Mouse (Mus musculus): Measurements from ENCODE around the gene Rasgef1b. TPM values are rescaled to one million over a fixed set of nuclear protein-coding genes. Genes with fewer than 3 reads are reported as not detected.

The Rasgef1b gene
- polyA plus RNA-seq, 1 experiment = 4.5 TPM

GRCm38 (mm10) chr5:99378437-99379226 lies 350.2 kb downstream of the Rasgef1b start:
- no peak for DNase-seq
- WGBS = 95% methylated on average over 11 of the region's 11 CpGs
- Histone ChIP-seq H3K27ac (ENCODE audit: control insufficient read depth, insufficient read depth, low read length) (no peak overlapping the region), H3K4me3 (ENCODE audit: control insufficient read depth, insufficient read depth, low read length) (no peak overlapping the region), H3K27me3 (ENCODE audit: control insufficient read depth, insufficient read depth, low read length) (no peaks in the 10 kb centered on the region), H3K36me3 (ENCODE audit: control insufficient read depth, insufficient read depth, low read length) (no peaks in the 10 kb centered on the region), H3K4me1 (replicated peaks; ENCODE audit: control insufficient read depth, insufficient read depth, low read length) (no peaks in the 10 kb centered on the region; the same call in 1 of the 2 replicates)
- TF ChIP-seq POLR2A (IDR thresholded peaks at IDR 0.05; ENCODE audit: control insufficient read depth, extremely low read depth, insufficient read depth, low read length, poor library complexity) = no peak
- no peak for TF ChIP-seq CTCF (IDR thresholded peaks at IDR 0.05; ENCODE audit: borderline replicate concordance, control insufficient read depth, extremely low read depth, insufficient read depth, low read length, poor library complexity)

- H3K27ac ChIP-seq (ENCODE audit: control insufficient read depth, insufficient read depth, low read length) = no peak overlapping the region
- 36% methylated on average over 7 of the region's 7 CpGs for WGBS
- TF ChIP-seq POLR2A (IDR thresholded peaks at IDR 0.05; ENCODE audit: control insufficient read depth, extremely low read depth, insufficient read depth, low read length, poor library complexity) = no peak
- no peak for TF ChIP-seq CTCF (IDR thresholded peaks at IDR 0.05; ENCODE audit: borderline replicate concordance, control insufficient read depth, extremely low read depth, insufficient read depth, low read length, poor library complexity)
These were observed 353.1 kb downstream of the Rasgef1b start for GRCm38 (mm10) chr5:99375725-99376124.

GRCm38 (mm10) chr5:99374460-99374859 lies 354.4 kb downstream of the Rasgef1b start:
- no peak for TF ChIP-seq CTCF (IDR thresholded peaks at IDR 0.05; ENCODE audit: borderline replicate concordance, control insufficient read depth, extremely low read depth, insufficient read depth, low read length, poor library complexity)
- TF ChIP-seq POLR2A (IDR thresholded peaks at IDR 0.05; ENCODE audit: control insufficient read depth, extremely low read depth, insufficient read depth, low read length, poor library complexity) = no peak
- Histone ChIP-seq H3K4me1 (replicated peaks; ENCODE audit: control insufficient read depth, insufficient read depth, low read length) (no peaks in the 10 kb centered on the region; the same call in 1 of the 2 replicates), H3K27ac (ENCODE audit: control insufficient read depth, insufficient read depth, low read length) (no peak overlapping the region), H3K4me3 (ENCODE audit: control insufficient read depth, insufficient read depth, low read length) (no peak overlapping the region), H3K36me3 (ENCODE audit: control insufficient read depth, insufficient read depth, low read length) (no peaks in the 10 kb centered on the region), H3K27me3 (ENCODE audit: control insufficient read depth, insufficient read depth, low read length) (no peaks in the 10 kb centered on the region)
- WGBS = 90% methylated on average over 6 of the region's 6 CpGs
- no peak for DNase-seq

More at GRCm38 (mm10) chr5:99375725-99376124, 353.1 kb downstream of the Rasgef1b start:
- H3K27me3 ChIP-seq (ENCODE audit: control insufficient read depth, insufficient read depth, low read length) = no peaks in the 10 kb centered on the region
- no peaks in the 10 kb centered on the region; the same call in 1 of the 2 replicates for H3K4me1 ChIP-seq (replicated peaks; ENCODE audit: control insufficient read depth, insufficient read depth, low read length)
- no peak for DNase-seq
- no peak overlapping the region for H3K4me3 ChIP-seq (ENCODE audit: control insufficient read depth, insufficient read depth, low read length)
- H3K36me3 ChIP-seq (ENCODE audit: control insufficient read depth, insufficient read depth, low read length) = no peaks in the 10 kb centered on the region

- Histone ChIP-seq H3K36me3 (ENCODE audit: control insufficient read depth, insufficient read depth, low read length) (no peaks in the 10 kb centered on the region), H3K4me3 (ENCODE audit: control insufficient read depth, insufficient read depth, low read length) (no peak overlapping the region), H3K27ac (ENCODE audit: control insufficient read depth, insufficient read depth, low read length) (no peak overlapping the region), H3K4me1 (replicated peaks; ENCODE audit: control insufficient read depth, insufficient read depth, low read length) (no peaks in the 10 kb centered on the region), H3K27me3 (ENCODE audit: control insufficient read depth, insufficient read depth, low read length) (no peaks in the 10 kb centered on the region)
- 88% methylated on average over 8 of the region's 8 CpGs for WGBS
- DNase-seq = no peak
- TF ChIP-seq POLR2A (IDR thresholded peaks at IDR 0.05; ENCODE audit: control insufficient read depth, extremely low read depth, insufficient read depth, low read length, poor library complexity) = no peak
- TF ChIP-seq CTCF (IDR thresholded peaks at IDR 0.05; ENCODE audit: borderline replicate concordance, control insufficient read depth, extremely low read depth, insufficient read depth, low read length, poor library complexity) = no peak
These were observed 355.2 kb downstream of the Rasgef1b start for GRCm38 (mm10) chr5:99373570-99374151.

- Histone ChIP-seq H3K4me3 (ENCODE audit: control insufficient read depth, insufficient read depth, low read length) (no peak overlapping the region), H3K27ac (ENCODE audit: control insufficient read depth, insufficient read depth, low read length) (no peak overlapping the region), H3K36me3 (ENCODE audit: control insufficient read depth, insufficient read depth, low read length) (no peaks in the 10 kb centered on the region), H3K4me1 (replicated peaks; ENCODE audit: control insufficient read depth, insufficient read depth, low read length) (no peaks in the 10 kb centered on the region), H3K27me3 (ENCODE audit: control insufficient read depth, insufficient read depth, low read length) (no peaks in the 10 kb centered on the region)
- TF ChIP-seq CTCF (IDR thresholded peaks at IDR 0.05; ENCODE audit: borderline replicate concordance, control insufficient read depth, extremely low read depth, insufficient read depth, low read length, poor library complexity) (no peak), POLR2A (IDR thresholded peaks at IDR 0.05; ENCODE audit: control insufficient read depth, extremely low read depth, insufficient read depth, low read length, poor library complexity) (no peak)
- no peak for DNase-seq
- WGBS = 96% methylated on average over 5 of the region's 5 CpGs
These were observed 358.2 kb downstream of the Rasgef1b start for GRCm38 (mm10) chr5:99370636-99371035.

GRCm38 (mm10) chr5:99369256-99369655 lies 359.6 kb downstream of the Rasgef1b start:
- Histone ChIP-seq H3K4me3 (ENCODE audit: control insufficient read depth, insufficient read depth, low read length) (no peak overlapping the region), H3K36me3 (ENCODE audit: control insufficient read depth, insufficient read depth, low read length) (no peaks in the 10 kb centered on the region), H3K27ac (ENCODE audit: control insufficient read depth, insufficient read depth, low read length) (no peak overlapping the region), H3K4me1 (replicated peaks; ENCODE audit: control insufficient read depth, insufficient read depth, low read length) (no peaks in the 10 kb centered on the region), H3K27me3 (ENCODE audit: control insufficient read depth, insufficient read depth, low read length) (no peaks in the 10 kb centered on the region)
- no peak for DNase-seq
- 93% methylated on average over 6 of the region's 6 CpGs for WGBS
- no peak for TF ChIP-seq POLR2A (IDR thresholded peaks at IDR 0.05; ENCODE audit: control insufficient read depth, extremely low read depth, insufficient read depth, low read length, poor library complexity)
- TF ChIP-seq CTCF (IDR thresholded peaks at IDR 0.05; ENCODE audit: borderline replicate concordance, control insufficient read depth, extremely low read depth, insufficient read depth, low read length, poor library complexity) = no peak
